Mouse (Mus musculus) liver, postnatal 0 days (tissue): ENCODE measurements around the gene Cd164l2.

ENCODE experiments used
- CTCF ChIP-seq: sonication (generic); IDR thresholded peaks from 2 replicates; pipeline ENCODE4 v1.5.1; 2016; ENCODE audit warnings: antibody characterized with exemption, low read depth
- EP300 ChIP-seq: IDR thresholded peaks from 2 replicates; pipeline ENCODE4 v1.6.1; 2016; ENCODE audit warnings: antibody characterized with exemption, low read depth, mild to moderate bottlenecking

DNA sequence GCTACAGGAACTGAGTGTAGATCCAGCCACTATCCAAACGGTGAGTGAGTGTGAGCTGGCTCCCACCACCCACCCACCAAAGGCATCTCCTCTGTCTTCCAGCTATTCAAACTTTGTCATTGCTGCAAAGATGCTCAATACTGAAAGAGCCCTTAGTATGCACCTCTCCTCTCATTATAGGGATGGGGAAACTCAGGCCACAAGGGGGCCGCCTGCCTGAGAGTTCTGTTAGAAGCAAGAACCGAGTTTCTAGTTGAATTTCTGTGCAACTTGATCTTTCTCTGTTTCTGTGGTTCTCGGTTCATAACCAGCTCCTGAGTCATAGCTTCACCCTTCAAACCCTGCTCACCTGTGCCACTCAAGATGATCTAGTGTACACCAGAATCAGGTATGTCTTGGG is 40.2 kb downstream of the Cd164l2 start:
- TF ChIP-seq CTCF (no peak), EP300 (no peak)
